In the genomic region with DNA sequence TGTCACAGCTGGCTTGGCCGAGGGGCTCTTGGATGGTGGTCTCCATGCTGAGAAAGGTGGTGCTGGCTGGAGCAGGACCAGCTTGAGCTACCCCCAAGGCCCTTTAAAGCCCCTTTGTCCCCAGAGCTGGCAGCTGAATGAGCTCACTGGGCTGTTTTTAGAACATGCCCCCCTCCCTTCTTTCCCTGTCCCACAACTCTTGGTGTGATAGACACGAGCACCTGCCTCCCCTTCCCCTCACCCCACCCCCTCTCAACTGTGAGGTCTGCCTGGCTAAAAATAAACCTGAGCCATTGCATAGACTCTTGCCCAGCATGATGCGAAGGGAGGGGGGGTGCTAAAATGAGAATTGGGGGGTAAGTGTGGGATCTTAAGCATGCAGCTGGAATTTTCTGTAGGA, we compare ENCODE assay signal across 17 mouse cellular contexts. TPM values are rescaled to one million over a fixed set of nuclear protein-coding genes. Genes with fewer than 3 reads are reported as not detected.
DNase-seq lines count a peak whose midpoint lies in the region; ATAC-seq lines count a peak whose summit lies in the region.
"Had no signal": no experiment of that assay in that cellular context is flagged by ENCODE, and none has a peak within 500 bp of the region (broad histone marks: within the 10 kb centered on the region; RNA-seq: fewer than 3 reads in every experiment).

No protein-coding gene starts in this region.

- H3K4me3 ChIP-seq in embryonic facial prominence, embryonic 12.5 days = 0 out of 2 replicates have a peak overlapping the region, but pooled peaks have one; percentile 4
- H3K4me3 ChIP-seq in heart, embryonic 14.5 days (ENCODE audit: control insufficient read depth in 1 of 2, insufficient read depth in 1 of 2, low read depth in 1 of 2, low read length in 2 of 2) = peak overlapping the region; percentile 58 to 67
- H3K4me3 ChIP-seq in limb, embryonic 15.5 days = peak overlapping the region; percentile 73; the same call in 1 of the 2 replicates
- H3K4me3 ChIP-seq: liver, embryonic 12.5 days; midbrain, embryonic 13.5 days had no signal

- DNase-seq in heart, adult 11 months = peak; percentile 95
- no peak for DNase-seq in heart, postnatal 25 days (ENCODE audit: low spot score)
- no peak for DNase-seq in urinary bladder, postnatal 4 days (ENCODE audit: low spot score in 2 of 2)
- DNase-seq in cerebellum, adult 9-10 months = no peak
- DNase-seq: cerebellum, adult 11-12 months; layer of hippocampus, adult 9-11 months; lung, postnatal 14 days; spleen, adult 18-20 months had no signal

- WGBS in embryonic facial prominence, embryonic 12.5 days = 52% methylated on average over 3 of the region's 3 CpGs
- 14% methylated on average over 3 of the region's 3 CpGs for WGBS in heart, embryonic 14.5 days
- 32% methylated on average over 3 of the region's 3 CpGs for WGBS in limb, embryonic 15.5 days

- no peaks in the 10 kb centered on the region for H3K36me3 ChIP-seq in embryonic facial prominence, embryonic 12.5 days
- H3K36me3 ChIP-seq in heart, embryonic 14.5 days (ENCODE audit: control insufficient read depth, insufficient read depth, low read length) = peaks cover 27% of the 10 kb centered on the region
- H3K36me3 ChIP-seq in limb, embryonic 15.5 days = no peaks in the 10 kb centered on the region
- H3K36me3 ChIP-seq: G1E; liver, embryonic 12.5 days; midbrain, embryonic 13.5 days had no signal

- ATAC-seq in embryonic facial prominence, embryonic 12.5 days (ENCODE audit: insufficient number of reproducible peaks, insufficient read depth, low FRiP score, low TSS enrichment) = no peak
- ATAC-seq in heart, embryonic 14.5 days (ENCODE audit: insufficient number of reproducible peaks, insufficient read depth, low FRiP score, low read depth) = peak; percentile 73
- peak; percentile 35; the same call in 1 of the 2 replicates for ATAC-seq in limb, embryonic 15.5 days (ENCODE audit: insufficient number of reproducible peaks, low FRiP score, low TSS enrichment, low read depth)
- no peak for ATAC-seq in erythroblast, adult 5-6 weeks (replicated peaks; ENCODE audit: low FRiP score, poor library complexity, severe bottlenecking)
- ATAC-seq: liver, embryonic 12.5 days; midbrain, embryonic 13.5 days had no signal

- peaks cover 10% of the 10 kb centered on the region for H3K4me1 ChIP-seq in embryonic facial prominence, embryonic 12.5 days
- H3K4me1 ChIP-seq in heart, embryonic 14.5 days (ENCODE audit: control insufficient read depth in 2 of 2, insufficient read depth in 2 of 2, low read length in 2 of 2) = peaks cover 21 to 49% of the 10 kb centered on the region in 2 experiments
- H3K4me1 ChIP-seq in limb, embryonic 15.5 days = peaks cover 33% of the 10 kb centered on the region

- no peaks in the 10 kb centered on the region for H3K9me3 ChIP-seq in embryonic facial prominence, embryonic 12.5 days
- H3K9me3 ChIP-seq in heart, embryonic 14.5 days (ENCODE audit: control insufficient read depth, low read length) = no peaks in the 10 kb centered on the region
- H3K9me3 ChIP-seq in limb, embryonic 15.5 days = no peaks in the 10 kb centered on the region
- H3K9me3 ChIP-seq: G1E; liver, embryonic 12.5 days; midbrain, embryonic 13.5 days had no signal

- H3K4me2 ChIP-seq in embryonic facial prominence, embryonic 12.5 days (replicated peaks) = no peak overlapping the region
- peak overlapping the region; percentile 91 for H3K4me2 ChIP-seq in heart, embryonic 14.5 days (ENCODE audit: low read length)
- H3K4me2 ChIP-seq in limb, embryonic 15.5 days = no peak overlapping the region
- H3K4me2 ChIP-seq: liver, embryonic 12.5 days; midbrain, embryonic 13.5 days had no signal

- 0 out of 2 replicates have a peak, but pooled peaks cover 7% of the 10 kb centered on the region for H3K27me3 ChIP-seq in embryonic facial prominence, embryonic 12.5 days
- H3K27me3 ChIP-seq in heart, embryonic 14.5 days (ENCODE audit: control insufficient read depth, insufficient read depth, low read length) = no peaks in the 10 kb centered on the region
- no peaks in the 10 kb centered on the region for H3K27me3 ChIP-seq in limb, embryonic 15.5 days

- no peak overlapping the region for H3K27ac ChIP-seq in embryonic facial prominence, embryonic 12.5 days
- peak overlapping the region; percentile 98 to 99 for H3K27ac ChIP-seq in heart, embryonic 14.5 days (replicated peaks in 1 of 2; ENCODE audit: control insufficient read depth in 1 of 2, insufficient read depth in 1 of 2, low read depth in 2 of 2, low read length in 2 of 2)
- peak overlapping the region; percentile 74 for H3K27ac ChIP-seq in limb, embryonic 15.5 days
- H3K27ac ChIP-seq: kidney, postnatal 0 days; liver, embryonic 12.5 days; midbrain, embryonic 13.5 days had no signal

- intact Hi-C loops in heart, postnatal 25 days (cut with DNase I) = loop anchor here (5.0 to 10.0 kb wide), 2 partner anchors 187 to 270 kb away; a partner anchor contains a TSS

- no peak overlapping the region; the same call in 1 of the 2 replicates for H3K9ac ChIP-seq in embryonic facial prominence, embryonic 12.5 days
- peak overlapping the region; percentile 92 for H3K9ac ChIP-seq in heart, embryonic 14.5 days (ENCODE audit: low read length)
- H3K9ac ChIP-seq in limb, embryonic 15.5 days = no peak overlapping the region
- H3K9ac ChIP-seq: liver, embryonic 12.5 days; midbrain, embryonic 13.5 days had no signal

RNA-seq across cellular contexts. Expression of a gene that starts 3.7 kb away (rescaled TPM):
- 100 to 1,000 TPM; 128 to 138 TPM for total RNA-seq in heart, postnatal 25 days (2021)
- 6.7 and 8.6 TPM in 2 replicates for polyA plus RNA-seq in embryonic facial prominence, embryonic 12.5 days (2016; fragmentation: Nextera tagmentation; extraction: Ambion mirVana)
- polyA plus RNA-seq in heart, embryonic 14.5 days (2014; fragmentation: Nextera tagmentation; extraction: Ambion mirVana) = 153 and 172 TPM in 2 replicates
- 20.6 and 45.9 TPM in 2 replicates for polyA plus RNA-seq in limb, embryonic 15.5 days (2015; fragmentation: Nextera tagmentation; extraction: Ambion mirVana)
- not detected in 2 replicates for total RNA-seq in erythroblast, adult 5-6 weeks (2015; ENCODE audit: low replicate concordance)
- total RNA-seq in erythroblast, adult 5-6 weeks (2017; ENCODE audit: low replicate concordance) = not detected in 2 replicates

RNA-seq across cellular contexts. Expression of a gene that starts 8.1 kb away (rescaled TPM):
- total RNA-seq in heart, postnatal 25 days (2021) = under 1 TPM; 0.39 to 0.67 TPM
- 0.45 and 0.63 TPM in 2 replicates for polyA plus RNA-seq in embryonic facial prominence, embryonic 12.5 days (2016; fragmentation: Nextera tagmentation; extraction: Ambion mirVana)
- 18.5 and 20.2 TPM in 2 replicates for polyA plus RNA-seq in heart, embryonic 14.5 days (2014; fragmentation: Nextera tagmentation; extraction: Ambion mirVana)
- 13.2 and 51.7 TPM in 2 replicates for polyA plus RNA-seq in limb, embryonic 15.5 days (2015; fragmentation: Nextera tagmentation; extraction: Ambion mirVana)
- not detected in 2 replicates for total RNA-seq in erythroblast, adult 5-6 weeks (2015; ENCODE audit: low replicate concordance)
- total RNA-seq in erythroblast, adult 5-6 weeks (2017; ENCODE audit: low replicate concordance) = not detected in 2 replicates
- total RNA-seq: G1E had no signal
- polyA plus RNA-seq: forebrain, embryonic 11.5 days; G1E; liver, embryonic 12.5 days; midbrain, embryonic 13.5 days had no signal

RNA-seq across cellular contexts. Expression of a gene that starts 9.7 kb away (rescaled TPM):
- total RNA-seq in heart, postnatal 25 days (2021) = 100 to 1,000 TPM in 1 of 2 experiments, 10 to 100 TPM in 1; 96.8 to 107 TPM
- polyA plus RNA-seq in embryonic facial prominence, embryonic 12.5 days (2016; fragmentation: Nextera tagmentation; extraction: Ambion mirVana) = 97.3 and 100 TPM in 2 replicates
- 69.2 and 75.7 TPM in 2 replicates for polyA plus RNA-seq in heart, embryonic 14.5 days (2014; fragmentation: Nextera tagmentation; extraction: Ambion mirVana)
- 79.3 and 80.3 TPM in 2 replicates for polyA plus RNA-seq in limb, embryonic 15.5 days (2015; fragmentation: Nextera tagmentation; extraction: Ambion mirVana)
- total RNA-seq in erythroblast, adult 5-6 weeks (2015; ENCODE audit: low replicate concordance) = 20.8 and 32.6 TPM in 2 replicates
- 60.1 and 67.7 TPM in 2 replicates for total RNA-seq in erythroblast, adult 5-6 weeks (2017; ENCODE audit: low replicate concordance)

RNA-seq across cellular contexts. Expression of a gene that starts 23.6 kb away (rescaled TPM):
- total RNA-seq in heart, postnatal 25 days (2021) = 10 to 100 TPM; 16.6 to 17.6 TPM
- 10.6 and 11.1 TPM in 2 replicates for polyA plus RNA-seq in embryonic facial prominence, embryonic 12.5 days (2016; fragmentation: Nextera tagmentation; extraction: Ambion mirVana)
- polyA plus RNA-seq in heart, embryonic 14.5 days (2014; fragmentation: Nextera tagmentation; extraction: Ambion mirVana) = 5.5 and 6.1 TPM in 2 replicates
- 6.7 and 7.2 TPM in 2 replicates for polyA plus RNA-seq in limb, embryonic 15.5 days (2015; fragmentation: Nextera tagmentation; extraction: Ambion mirVana)
- total RNA-seq in erythroblast, adult 5-6 weeks (2015; ENCODE audit: low replicate concordance) = 0.58 and 1.7 TPM in 2 replicates
- 2.0 and 3.2 TPM in 2 replicates for total RNA-seq in erythroblast, adult 5-6 weeks (2017; ENCODE audit: low replicate concordance)

RNA-seq across cellular contexts. Expression of a gene that starts 30.3 kb away (rescaled TPM):
- total RNA-seq in heart, postnatal 25 days (2021) = 1 to 10 TPM; 6.0 to 7.4 TPM
- polyA plus RNA-seq in embryonic facial prominence, embryonic 12.5 days (2016; fragmentation: Nextera tagmentation; extraction: Ambion mirVana) = 27.4 and 29.3 TPM in 2 replicates
- polyA plus RNA-seq in heart, embryonic 14.5 days (2014; fragmentation: Nextera tagmentation; extraction: Ambion mirVana) = 16.5 and 17.8 TPM in 2 replicates
- 31.9 and 33.5 TPM in 2 replicates for polyA plus RNA-seq in limb, embryonic 15.5 days (2015; fragmentation: Nextera tagmentation; extraction: Ambion mirVana)
- total RNA-seq in erythroblast, adult 5-6 weeks (2015; ENCODE audit: low replicate concordance) = 2.5 and 9.2 TPM in 2 replicates
- 1.5 and 1.7 TPM in 2 replicates for total RNA-seq in erythroblast, adult 5-6 weeks (2017; ENCODE audit: low replicate concordance)

Comparison
In these comparisons a context has a peak if more than half of its experiments do, and no peak if none do; other contexts are left out.
1. ATAC-seq: peak in heart, embryonic 14.5 days (single experiment) and limb, embryonic 15.5 days (single experiment); none in embryonic facial prominence, embryonic 12.5 days (single experiment) and erythroblast, adult 5-6 weeks (single experiment).
2. H3K4me3 ChIP-seq: peak in every context shown above with its lines; median percentile 73 in limb, embryonic 15.5 days; 62 in heart, embryonic 14.5 days; 4 in embryonic facial prominence, embryonic 12.5 days.